Mouse (Mus musculus): ENCODE measurements at regions not wholly inside any gene's neighbourhood (a gene's known extent, or its start where the extent isn't known, plus 50 kb on each side); places are given as distances from the start of the nearest gene placed in this dataset.

GRCm38 (mm10) chr14:45830457-45830856, 172.5 kb upstream of the Ddhd1 start:
- TF ChIP-seq POLR2A (IDR thresholded peaks at IDR 0.05; ENCODE audit: extremely low read depth, insufficient read depth, low read length) (no peak), CTCF (IDR thresholded peaks at IDR 0.05; ENCODE audit: extremely low read depth, insufficient read depth, low read length) (no peak)

Data from cortical plate, adult 2 months (tissue).